Mouse (Mus musculus): Measurements from ENCODE around the gene Erbb2.
A peak's percentile ranks its signal among the peaks of the same experiment; 100 is the strongest.

Gene Erbb2

DNA sequence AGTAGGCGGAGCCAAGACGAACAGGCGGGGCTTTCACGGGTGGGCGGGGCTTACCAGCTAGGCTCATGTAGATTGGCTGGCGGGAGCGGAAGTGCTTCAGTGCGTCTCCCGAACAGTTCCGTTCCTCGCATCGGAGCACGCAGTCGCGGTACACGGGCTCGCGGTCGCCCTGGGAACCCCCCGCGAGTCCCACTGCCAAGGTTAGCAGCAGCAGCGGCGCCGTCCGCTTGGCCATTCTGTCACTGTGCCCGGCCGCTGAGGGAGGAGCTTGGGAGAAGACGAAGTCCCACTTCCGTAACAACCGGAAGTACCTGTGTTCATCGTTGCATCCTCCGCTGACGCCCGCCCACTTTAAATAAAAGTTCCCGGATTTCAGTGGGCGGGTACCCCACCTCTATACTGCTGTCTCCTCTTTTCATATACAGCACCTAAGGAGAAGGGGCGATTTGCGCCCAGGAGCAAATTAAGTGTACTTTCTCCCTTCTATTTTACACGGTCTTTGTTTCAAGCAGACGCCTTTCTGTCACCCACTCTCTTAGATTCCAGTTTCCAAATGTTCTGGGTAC lies 12.0 kb upstream of the Erbb2 start, which contains the start of gene Pgap3:
Gene Pgap3, minus strand, starts transcription at position 330 of the 566 bp plus-strand sequence.
- no peak for TF ChIP-seq POU5F1 (IDR thresholded peaks at IDR 0.05; ENCODE audit: borderline replicate concordance, low read length)
- no peak for TF ChIP-seq CTCF (conservative IDR thresholded peaks at IDR 0.05; ENCODE audit: low read length)
- no peak for TF ChIP-seq NANOG (IDR thresholded peaks at IDR 0.05; ENCODE audit: borderline replicate concordance, low read length)
- no peaks in the 10 kb centered on the region for H3K9me3 ChIP-seq (ENCODE audit: low read length)
- peaks cover 6% of the 10 kb centered on the region; the same call in 1 of the 2 replicates for H3K27me3 ChIP-seq (ENCODE audit: insufficient read depth, low read length)
- H3K36me3 ChIP-seq (ENCODE audit: insufficient read depth, low read length) = no peaks in the 10 kb centered on the region; the same call in 1 of the 2 replicates
- H3K4me3 ChIP-seq (replicated peaks; ENCODE audit: low read length) = peak within 1 kb of the TSS; percentile 90
- peaks cover 22% of the 10 kb centered on the region for H3K4me1 ChIP-seq (replicated peaks; ENCODE audit: low read depth, low read length)

DNA sequence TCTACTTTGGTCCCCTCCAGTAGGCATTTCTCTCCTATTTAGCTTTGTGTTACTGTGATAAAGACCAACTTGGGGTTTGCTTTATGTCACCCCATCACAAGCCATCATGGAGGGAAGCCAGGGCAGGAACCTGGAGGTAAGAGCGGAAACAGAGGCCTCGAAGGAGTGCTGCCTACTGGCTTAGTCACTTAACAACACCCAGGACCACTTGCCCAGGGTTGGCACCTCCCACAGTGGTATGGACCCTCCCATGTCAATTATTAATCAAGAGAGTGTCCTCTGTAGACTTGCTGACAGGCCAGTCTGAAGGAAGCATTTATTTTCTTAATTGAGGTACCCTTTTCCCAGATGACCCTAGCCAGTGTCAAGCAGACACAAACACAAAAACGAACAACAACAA lies 11.5 kb upstream of the Erbb2 start:
- H3K4me1 ChIP-seq (replicated peaks; ENCODE audit: low read depth, low read length) = peaks cover 22% of the 10 kb centered on the region
- TF ChIP-seq CTCF (conservative IDR thresholded peaks at IDR 0.05; ENCODE audit: low read length) (no peak), NANOG (IDR thresholded peaks at IDR 0.05; ENCODE audit: borderline replicate concordance, low read length) (no peak), POU5F1 (IDR thresholded peaks at IDR 0.05; ENCODE audit: borderline replicate concordance, low read length) (no peak)
- no peaks in the 10 kb centered on the region for H3K9me3 ChIP-seq (ENCODE audit: low read length)
- H3K36me3 ChIP-seq (ENCODE audit: insufficient read depth, low read length) = no peaks in the 10 kb centered on the region; the same call in 1 of the 2 replicates
- peak overlapping the region; percentile 90 for H3K4me3 ChIP-seq (replicated peaks; ENCODE audit: low read length)
- peaks cover 6% of the 10 kb centered on the region; the same call in 1 of the 2 replicates for H3K27me3 ChIP-seq (ENCODE audit: insufficient read depth, low read length)

DNA sequence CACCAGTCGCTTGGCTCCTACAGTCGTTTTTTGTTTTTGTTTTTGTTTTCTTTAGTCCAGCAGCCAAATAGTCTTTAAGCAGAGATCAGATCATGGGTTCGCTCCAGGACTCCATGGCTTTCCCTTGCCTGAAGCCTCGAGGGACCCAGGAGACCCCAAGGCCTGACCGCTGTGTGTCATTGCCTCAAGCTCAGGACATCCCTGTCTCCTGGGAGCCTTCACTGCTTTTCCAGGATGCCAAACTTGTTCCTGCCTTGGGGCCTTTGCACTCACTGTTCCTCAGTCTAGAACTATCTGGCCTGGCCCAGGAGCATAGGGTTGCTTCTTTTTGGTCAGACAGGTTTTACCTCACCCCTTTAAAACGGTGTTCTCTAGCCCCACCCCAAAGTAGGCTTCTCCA lies 5.6 kb upstream of the Erbb2 start:
- Histone ChIP-seq H3K9me3 (ENCODE audit: low read length) (no peaks in the 10 kb centered on the region), H3K27me3 (ENCODE audit: insufficient read depth, low read length) (peaks cover 26% of the 10 kb centered on the region), H3K4me1 (replicated peaks; ENCODE audit: low read depth, low read length) (peaks cover 19% of the 10 kb centered on the region), H3K36me3 (ENCODE audit: insufficient read depth, low read length) (no peaks in the 10 kb centered on the region), H3K4me3 (replicated peaks; ENCODE audit: low read length) (no peak overlapping the region)
- TF ChIP-seq NANOG (IDR thresholded peaks at IDR 0.05; ENCODE audit: borderline replicate concordance, low read length) = no peak
- TF ChIP-seq CTCF (conservative IDR thresholded peaks at IDR 0.05; ENCODE audit: low read length) = no peak
- no peak for TF ChIP-seq POU5F1 (IDR thresholded peaks at IDR 0.05; ENCODE audit: borderline replicate concordance, low read length)

DNA sequence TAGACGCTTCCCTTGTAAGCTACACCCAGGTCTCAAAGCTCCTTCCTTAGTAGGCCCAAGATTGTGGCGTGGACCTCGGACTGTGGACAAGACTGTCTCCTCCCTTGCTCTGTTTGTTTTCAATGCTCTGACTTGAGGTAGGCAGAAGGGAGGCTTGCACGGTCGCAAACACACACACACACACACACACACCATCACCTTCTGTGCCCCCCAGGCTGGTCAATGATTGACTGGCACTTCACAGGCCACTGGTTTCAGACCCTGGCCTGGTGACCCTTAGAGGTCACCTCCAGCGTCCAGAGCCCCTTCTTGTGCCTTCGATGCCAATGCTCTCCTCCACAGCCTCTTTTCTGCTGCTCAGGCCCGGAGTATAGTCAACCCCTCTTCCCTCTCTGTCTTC lies 3.4 kb upstream of the Erbb2 start:
- Histone ChIP-seq H3K36me3 (ENCODE audit: insufficient read depth, low read length) (no peaks in the 10 kb centered on the region), H3K27me3 (ENCODE audit: insufficient read depth, low read length) (peaks cover 45% of the 10 kb centered on the region), H3K4me1 (replicated peaks; ENCODE audit: low read depth, low read length) (peaks cover 34% of the 10 kb centered on the region), H3K9me3 (ENCODE audit: low read length) (no peaks in the 10 kb centered on the region), H3K4me3 (replicated peaks; ENCODE audit: low read length) (no peak overlapping the region)
- TF ChIP-seq NANOG (IDR thresholded peaks at IDR 0.05; ENCODE audit: borderline replicate concordance, low read length) (no peak), CTCF (conservative IDR thresholded peaks at IDR 0.05; ENCODE audit: low read length) (no peak), POU5F1 (IDR thresholded peaks at IDR 0.05; ENCODE audit: borderline replicate concordance, low read length) (no peak)

DNA sequence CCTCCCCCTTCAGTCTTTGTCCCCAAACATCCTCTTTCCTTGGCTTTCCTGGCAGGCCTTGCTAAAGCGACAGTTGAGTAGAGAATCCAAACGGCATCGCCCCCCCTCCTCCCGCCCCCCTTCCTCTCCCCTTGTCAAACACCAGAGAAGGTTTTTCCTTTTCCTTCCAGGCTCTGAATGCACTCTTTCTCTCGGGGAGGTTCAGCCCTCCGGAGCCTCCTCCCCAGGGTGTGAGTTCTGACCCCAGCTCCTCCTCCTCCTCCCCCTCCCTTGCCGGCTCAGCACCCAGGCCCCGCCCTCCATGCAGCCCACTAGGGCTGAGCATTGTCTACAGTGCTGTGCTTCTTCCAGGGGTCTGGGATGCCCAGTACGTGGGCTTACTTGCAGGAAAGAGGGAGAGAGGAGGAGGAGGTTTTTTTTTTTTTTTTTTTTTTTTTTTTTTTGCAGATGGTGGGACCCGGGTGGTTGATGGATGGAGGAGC lies 2.9 kb upstream of the Erbb2 start:
- H3K4me1 ChIP-seq (replicated peaks; ENCODE audit: low read depth, low read length) = peaks cover 37% of the 10 kb centered on the region
- no peak for TF ChIP-seq POU5F1 (IDR thresholded peaks at IDR 0.05; ENCODE audit: borderline replicate concordance, low read length)
- no peak for TF ChIP-seq NANOG (IDR thresholded peaks at IDR 0.05; ENCODE audit: borderline replicate concordance, low read length)
- TF ChIP-seq CTCF (conservative IDR thresholded peaks at IDR 0.05; ENCODE audit: low read length) = no peak

DNA sequence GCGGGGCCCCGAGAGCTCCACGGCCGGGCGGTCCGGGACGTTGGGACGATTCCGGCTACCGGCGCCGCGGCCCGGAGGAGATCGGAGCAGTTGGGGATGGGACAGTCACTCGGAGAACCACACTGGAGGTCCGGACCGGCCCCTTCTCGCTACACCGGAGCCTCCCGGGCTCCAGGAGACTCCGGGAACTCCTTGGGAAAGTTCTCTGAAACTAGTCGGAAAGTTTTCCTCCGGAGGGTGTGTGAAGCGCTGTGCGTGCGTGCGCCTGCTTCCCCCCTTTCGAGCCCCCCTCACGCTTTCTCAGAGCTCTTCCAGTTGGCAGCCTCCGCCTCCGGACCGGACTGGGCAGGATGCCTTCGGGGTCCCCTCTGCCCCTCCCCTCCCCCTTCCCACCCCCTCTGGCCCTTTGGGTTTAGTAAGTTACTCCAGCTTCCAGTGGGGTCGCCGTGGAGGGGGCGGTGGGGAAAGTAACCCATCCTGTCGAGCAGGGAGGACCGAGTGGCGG lies 579 bp downstream of the Erbb2 start:
- no peaks in the 10 kb centered on the region for H3K9me3 ChIP-seq (ENCODE audit: low read length)
- peaks cover 40% of the 10 kb centered on the region for H3K4me1 ChIP-seq (replicated peaks; ENCODE audit: low read depth, low read length)
- peaks cover 62% of the 10 kb centered on the region for H3K27me3 ChIP-seq (ENCODE audit: insufficient read depth, low read length)
- no peaks in the 10 kb centered on the region for H3K36me3 ChIP-seq (ENCODE audit: insufficient read depth, low read length)
- peak overlapping the region; percentile 94 for H3K4me3 ChIP-seq (replicated peaks; ENCODE audit: low read length)
- TF ChIP-seq CTCF (conservative IDR thresholded peaks at IDR 0.05; ENCODE audit: low read length) = no peak
- no peak for TF ChIP-seq NANOG (IDR thresholded peaks at IDR 0.05; ENCODE audit: borderline replicate concordance, low read length)
- TF ChIP-seq POU5F1 (IDR thresholded peaks at IDR 0.05; ENCODE audit: borderline replicate concordance, low read length) = no peak

More for the DNA sequence above, 2.9 kb upstream of the Erbb2 start:
- Histone ChIP-seq H3K4me3 (replicated peaks; ENCODE audit: low read length) (no peak overlapping the region), H3K27me3 (ENCODE audit: insufficient read depth, low read length) (peaks cover 50% of the 10 kb centered on the region), H3K36me3 (ENCODE audit: insufficient read depth, low read length) (no peaks in the 10 kb centered on the region), H3K9me3 (ENCODE audit: low read length) (no peaks in the 10 kb centered on the region)

DNA sequence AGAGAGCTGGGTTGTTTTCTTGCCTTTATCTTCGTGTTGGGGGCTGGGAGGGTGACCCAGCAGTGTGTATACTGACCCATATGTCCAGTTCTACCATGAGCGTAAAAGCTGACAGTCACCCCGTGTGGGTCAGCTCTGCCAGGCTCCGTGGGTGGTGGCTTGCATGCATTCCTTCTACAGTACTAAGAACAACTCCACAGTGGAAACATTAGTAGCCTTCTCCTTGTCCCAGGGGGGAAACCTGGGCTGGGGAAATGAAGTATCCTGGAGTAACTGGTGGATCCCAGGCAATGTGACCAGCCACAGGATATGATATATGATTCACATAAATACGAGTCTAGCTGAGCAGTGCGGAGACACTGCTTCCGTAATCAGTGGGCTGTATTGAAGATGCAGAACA lies 1.5 kb downstream of the Erbb2 start:
- Histone ChIP-seq H3K27me3 (ENCODE audit: insufficient read depth, low read length) (peaks cover 62% of the 10 kb centered on the region), H3K4me3 (replicated peaks; ENCODE audit: low read length) (no peak overlapping the region), H3K4me1 (replicated peaks; ENCODE audit: low read depth, low read length) (peaks cover 46% of the 10 kb centered on the region), H3K9me3 (ENCODE audit: low read length) (no peaks in the 10 kb centered on the region), H3K36me3 (ENCODE audit: insufficient read depth, low read length) (no peaks in the 10 kb centered on the region)
- no peak for TF ChIP-seq CTCF (conservative IDR thresholded peaks at IDR 0.05; ENCODE audit: low read length)
- no peak for TF ChIP-seq NANOG (IDR thresholded peaks at IDR 0.05; ENCODE audit: borderline replicate concordance, low read length)
- no peak for TF ChIP-seq POU5F1 (IDR thresholded peaks at IDR 0.05; ENCODE audit: borderline replicate concordance, low read length)

DNA sequence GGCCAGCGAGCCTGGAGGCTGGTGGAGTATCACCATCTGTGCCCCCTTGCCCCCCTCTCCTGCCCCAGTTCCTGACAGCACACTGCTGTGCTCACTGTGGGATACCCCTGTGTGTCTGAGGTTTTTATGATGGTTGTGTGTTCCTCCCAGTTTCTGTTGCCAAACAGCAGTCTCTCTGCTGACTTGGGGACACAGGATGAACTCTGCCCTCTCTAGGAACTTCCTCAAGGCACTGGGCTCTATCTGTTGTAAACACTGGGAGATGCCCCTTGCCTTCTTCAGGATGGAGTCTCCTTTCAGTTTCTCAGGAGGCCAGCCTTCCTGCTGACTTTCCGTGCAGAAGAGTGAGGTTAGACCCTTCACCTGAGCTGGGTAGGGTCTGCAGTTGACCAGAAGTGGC lies 1.9 kb downstream of the Erbb2 start:
- peaks cover 64% of the 10 kb centered on the region for H3K27me3 ChIP-seq (ENCODE audit: insufficient read depth, low read length)
- H3K4me3 ChIP-seq (replicated peaks; ENCODE audit: low read length) = no peak overlapping the region
- H3K4me1 ChIP-seq (replicated peaks; ENCODE audit: low read depth, low read length) = peaks cover 48% of the 10 kb centered on the region
- no peaks in the 10 kb centered on the region for H3K9me3 ChIP-seq (ENCODE audit: low read length)
- TF ChIP-seq POU5F1 (IDR thresholded peaks at IDR 0.05; ENCODE audit: borderline replicate concordance, low read length) = no peak
- no peak for TF ChIP-seq CTCF (conservative IDR thresholded peaks at IDR 0.05; ENCODE audit: low read length)
- no peak for TF ChIP-seq NANOG (IDR thresholded peaks at IDR 0.05; ENCODE audit: borderline replicate concordance, low read length)
- no peaks in the 10 kb centered on the region for H3K36me3 ChIP-seq (ENCODE audit: insufficient read depth, low read length)
